Mouse (Mus musculus): ENCODE data around the gene Sycp2. TPM values are rescaled to one million over a fixed set of nuclear protein-coding genes. Genes with fewer than 3 reads are reported as not detected.
"Not testable (repeated sequence)": the region's sequence is repeated elsewhere in the genome, so short reads cannot be mapped to it uniquely, and the experiment has no call there.

The Sycp2 gene
- polyA plus RNA-seq, 1 experiment: not detected

DNA sequence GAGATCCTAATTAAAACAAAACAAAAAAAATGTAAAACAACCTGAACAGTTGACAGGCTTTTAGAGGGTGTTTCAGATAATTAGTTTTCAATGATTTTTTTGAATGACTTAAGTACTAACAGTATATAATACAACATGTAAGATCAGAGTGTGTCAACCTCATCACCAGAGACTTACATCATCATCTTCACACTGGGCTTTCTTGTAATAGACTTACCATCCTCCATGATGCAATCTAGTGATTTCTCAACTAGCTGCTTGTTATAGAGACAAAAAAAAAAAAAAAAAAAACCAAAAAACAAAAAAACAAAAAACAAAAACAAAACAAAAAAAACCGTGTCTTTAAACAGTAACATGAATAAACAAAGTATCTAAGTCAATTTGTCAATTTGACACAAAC, 1.5 kb upstream of the Sycp2 start:
- H3K27ac ChIP-seq (ENCODE audit: insufficient read depth, low read length): no peak overlapping the region
- DNase-seq (ENCODE audit: low read depth in 1 of 2, low spot score in 2 of 2): no peak
- 44% methylated on average over 1 of the region's 1 CpGs for WGBS

DNA sequence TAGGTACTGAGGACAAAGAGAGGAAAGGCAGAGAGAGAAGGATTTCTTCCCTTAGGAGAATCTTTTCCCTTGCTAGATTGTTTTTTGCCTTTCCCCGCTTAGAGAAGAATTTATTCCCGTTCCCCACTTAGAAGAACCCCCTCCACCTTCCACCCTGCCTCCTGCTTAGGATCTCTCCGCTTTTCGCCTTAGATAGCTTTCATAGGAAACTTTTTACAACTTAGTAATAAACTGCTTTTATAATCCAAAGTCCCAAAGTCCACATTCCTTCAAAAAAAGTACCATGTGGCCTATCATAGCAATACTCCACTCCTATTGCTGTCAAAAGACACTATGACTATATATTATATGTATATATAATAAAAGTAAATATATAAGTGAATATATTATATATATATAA, 64.9 kb downstream of the Sycp2 start:
- no peak for DNase-seq (ENCODE audit: low read depth in 1 of 2, low spot score in 2 of 2)
- no peaks in the 10 kb centered on the region for H3K36me3 ChIP-seq (ENCODE audit: control insufficient read depth, insufficient read depth, low read length)
- no peak overlapping the region for H3K27ac ChIP-seq (ENCODE audit: insufficient read depth, low read length)
- H3K4me3 ChIP-seq (ENCODE audit: extremely low read depth, insufficient read depth, insufficient read length): no peak overlapping the region
- WGBS: 70% methylated on average over 4 of the region's 4 CpGs
- H3K4me1 ChIP-seq (ENCODE audit: control insufficient read depth, insufficient read depth, insufficient read length): no peaks in the 10 kb centered on the region
- no peaks in the 10 kb centered on the region for H3K27me3 ChIP-seq (ENCODE audit: control insufficient read depth, insufficient read depth, low read length)
- TF ChIP-seq CTCF (IDR thresholded peaks at IDR 0.05; ENCODE audit: extremely low read depth, insufficient read depth, insufficient read length, insufficient replicate concordance): no peak
- TF ChIP-seq POLR2A (IDR thresholded peaks at IDR 0.05; ENCODE audit: low read depth, low read length): no peak

More for the DNA sequence above, 1.5 kb upstream of the Sycp2 start:
- H3K4me3 ChIP-seq (ENCODE audit: extremely low read depth, insufficient read depth, insufficient read length): no peak overlapping the region
- TF ChIP-seq CTCF (IDR thresholded peaks at IDR 0.05; ENCODE audit: extremely low read depth, insufficient read depth, insufficient read length, insufficient replicate concordance) (no peak), POLR2A (IDR thresholded peaks at IDR 0.05; ENCODE audit: low read depth, low read length) (no peak)
- H3K36me3 ChIP-seq (ENCODE audit: control insufficient read depth, insufficient read depth, low read length): no peaks in the 10 kb centered on the region
- no peaks in the 10 kb centered on the region for H3K4me1 ChIP-seq (ENCODE audit: control insufficient read depth, insufficient read depth, insufficient read length)
- no peaks in the 10 kb centered on the region for H3K27me3 ChIP-seq (ENCODE audit: control insufficient read depth, insufficient read depth, low read length)

DNA sequence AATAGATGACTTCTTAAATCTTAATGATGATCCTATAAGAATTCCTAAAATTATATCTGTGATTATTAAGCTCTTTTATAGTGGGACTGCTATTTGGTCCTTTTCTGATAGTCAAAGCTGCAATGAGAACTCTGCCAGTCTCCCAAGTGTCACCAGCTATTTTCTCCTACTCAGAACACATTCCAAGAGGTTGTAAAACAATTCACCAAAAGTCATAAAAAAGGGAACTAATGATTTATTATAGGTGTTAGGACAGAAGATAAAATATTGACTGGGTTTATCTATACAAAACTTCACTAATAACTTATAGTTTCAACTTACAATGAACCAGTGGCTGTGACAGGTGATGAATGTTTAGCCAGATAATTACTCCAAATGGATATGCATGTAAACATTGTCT, 65.4 kb downstream of the Sycp2 start:
- not testable (repeated sequence) for H3K4me1 ChIP-seq (ENCODE audit: control insufficient read depth, insufficient read depth, insufficient read length)

DNA sequence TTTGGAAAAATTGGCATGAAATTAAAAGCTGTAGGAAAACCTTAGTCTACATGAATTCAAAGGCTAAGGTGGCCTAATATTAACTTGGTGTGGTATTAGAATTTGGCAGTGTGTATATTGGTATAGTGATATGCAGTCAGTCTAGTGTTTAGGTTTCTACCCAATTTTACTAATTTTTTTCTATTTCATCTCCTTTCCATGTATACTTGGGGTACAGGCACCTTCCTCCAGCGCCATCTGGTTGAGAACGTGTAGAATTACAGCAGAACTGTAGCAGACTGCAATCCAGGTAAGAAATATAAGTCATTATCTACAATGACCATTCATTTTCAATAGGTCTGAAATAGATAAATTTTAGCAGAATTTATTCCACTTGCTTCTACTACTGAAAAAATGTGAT, 68.4 kb downstream of the Sycp2 start:
- Histone ChIP-seq H3K27me3 (ENCODE audit: control insufficient read depth, insufficient read depth, low read length) (no peaks in the 10 kb centered on the region), H3K4me1 (ENCODE audit: control insufficient read depth, insufficient read depth, insufficient read length) (no peaks in the 10 kb centered on the region), H3K27ac (ENCODE audit: insufficient read depth, low read length) (no peak overlapping the region), H3K36me3 (ENCODE audit: control insufficient read depth, insufficient read depth, low read length) (no peaks in the 10 kb centered on the region), H3K4me3 (ENCODE audit: extremely low read depth, insufficient read depth, insufficient read length) (no peak overlapping the region; the same call in 1 of the 2 replicates)
- DNase-seq (ENCODE audit: low read depth in 1 of 2, low spot score in 2 of 2): no peak
- WGBS: 4% methylated on average over 2 of the region's 2 CpGs
- TF ChIP-seq POLR2A (IDR thresholded peaks at IDR 0.05; ENCODE audit: low read depth, low read length) (no peak), CTCF (IDR thresholded peaks at IDR 0.05; ENCODE audit: extremely low read depth, insufficient read depth, insufficient read length, insufficient replicate concordance) (no peak)

More for the DNA sequence above, 65.4 kb downstream of the Sycp2 start:
- not testable (repeated sequence) for H3K27me3 ChIP-seq (ENCODE audit: control insufficient read depth, insufficient read depth, low read length); H3K27ac ChIP-seq (ENCODE audit: insufficient read depth, low read length); DNase-seq (ENCODE audit: low read depth in 1 of 2, low spot score in 2 of 2); H3K4me3 ChIP-seq (ENCODE audit: extremely low read depth, insufficient read depth, insufficient read length); H3K36me3 ChIP-seq (ENCODE audit: control insufficient read depth, insufficient read depth, low read length)

DNA sequence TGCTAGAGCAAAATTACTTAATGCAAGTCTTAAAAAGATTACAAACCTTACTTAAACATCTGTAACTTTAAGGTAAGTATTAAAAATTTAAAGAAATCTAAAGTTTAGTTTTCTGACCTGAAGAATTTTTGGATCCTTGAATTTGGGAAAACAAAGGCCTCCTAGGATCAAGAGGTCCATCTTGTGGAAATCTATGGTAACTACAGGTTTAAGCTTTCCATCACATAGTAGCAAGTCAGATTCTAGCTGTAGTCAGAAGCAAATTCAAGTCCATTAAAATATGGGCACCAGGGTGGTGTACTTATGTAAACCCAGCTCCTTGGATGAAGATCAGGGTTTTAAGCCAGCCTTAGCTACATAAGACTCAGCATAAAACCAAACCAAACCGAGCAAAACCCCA, 69.6 kb downstream of the Sycp2 start:
- 40% methylated on average over 1 of the region's 1 CpGs for WGBS
- no peaks in the 10 kb centered on the region for H3K36me3 ChIP-seq (ENCODE audit: control insufficient read depth, insufficient read depth, low read length)
- no peaks in the 10 kb centered on the region for H3K4me1 ChIP-seq (ENCODE audit: control insufficient read depth, insufficient read depth, insufficient read length)
- no peak overlapping the region for H3K4me3 ChIP-seq (ENCODE audit: extremely low read depth, insufficient read depth, insufficient read length)
- TF ChIP-seq CTCF (IDR thresholded peaks at IDR 0.05; ENCODE audit: extremely low read depth, insufficient read depth, insufficient read length, insufficient replicate concordance): no peak
- DNase-seq (ENCODE audit: low read depth in 1 of 2, low spot score in 2 of 2): no peak
- H3K27ac ChIP-seq (ENCODE audit: insufficient read depth, low read length): no peak overlapping the region
- no peaks in the 10 kb centered on the region for H3K27me3 ChIP-seq (ENCODE audit: control insufficient read depth, insufficient read depth, low read length)

DNA sequence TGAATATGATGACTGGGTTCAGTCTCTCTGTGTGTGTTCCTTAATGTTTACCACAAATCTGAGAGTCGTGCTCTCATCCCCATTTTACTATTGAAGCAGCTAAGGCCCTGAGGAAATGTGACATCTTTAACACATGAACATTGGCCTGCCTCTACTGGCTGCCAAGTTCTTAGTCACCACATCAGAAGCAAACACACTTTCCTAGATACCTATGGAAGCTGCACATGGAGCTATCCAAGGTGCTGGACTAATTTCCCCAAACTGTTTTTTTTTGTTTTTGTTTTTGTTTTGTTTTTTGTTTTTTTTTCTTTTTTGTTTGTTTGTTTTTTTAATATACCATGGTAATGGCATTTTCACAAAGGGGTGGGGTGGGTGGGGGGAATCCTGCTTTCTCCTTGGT, 77.5 kb downstream of the Sycp2 start:
- TF ChIP-seq CTCF (IDR thresholded peaks at IDR 0.05; ENCODE audit: extremely low read depth, insufficient read depth, insufficient read length, insufficient replicate concordance) (no peak), POLR2A (IDR thresholded peaks at IDR 0.05; ENCODE audit: low read depth, low read length) (no peak)
- DNase-seq (ENCODE audit: low read depth in 1 of 2, low spot score in 2 of 2): no peak
- Histone ChIP-seq H3K4me3 (ENCODE audit: extremely low read depth, insufficient read depth, insufficient read length) (no peak overlapping the region), H3K27ac (ENCODE audit: insufficient read depth, low read length) (no peak overlapping the region), H3K27me3 (ENCODE audit: control insufficient read depth, insufficient read depth, low read length) (no peaks in the 10 kb centered on the region), H3K4me1 (ENCODE audit: control insufficient read depth, insufficient read depth, insufficient read length) (no peaks in the 10 kb centered on the region), H3K36me3 (ENCODE audit: control insufficient read depth, insufficient read depth, low read length) (no peaks in the 10 kb centered on the region)
- 55% methylated on average over 1 of the region's 1 CpGs for WGBS

DNA sequence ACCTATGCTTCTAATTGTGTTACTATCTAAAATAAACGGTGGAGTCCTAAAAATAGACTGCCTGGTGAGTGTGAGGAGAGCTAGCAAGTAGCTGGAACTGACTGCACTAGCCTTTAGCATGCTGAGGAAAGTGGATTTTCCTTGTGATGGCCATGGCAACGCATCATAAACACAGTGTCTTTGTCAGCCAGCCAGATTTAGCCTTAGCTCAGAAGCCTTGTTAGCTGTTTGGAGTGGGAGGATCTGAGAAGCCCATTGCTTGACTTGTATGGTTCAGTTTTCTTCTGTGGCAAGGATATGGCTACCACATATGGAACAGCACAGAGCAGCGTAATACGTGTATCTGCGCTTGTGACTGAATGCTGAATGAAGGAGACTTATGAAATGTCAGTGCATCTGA, 77.9 kb downstream of the Sycp2 start:
- Histone ChIP-seq H3K27me3 (ENCODE audit: control insufficient read depth, insufficient read depth, low read length) (no peaks in the 10 kb centered on the region), H3K36me3 (ENCODE audit: control insufficient read depth, insufficient read depth, low read length) (no peaks in the 10 kb centered on the region), H3K4me3 (ENCODE audit: extremely low read depth, insufficient read depth, insufficient read length) (no peak overlapping the region), H3K4me1 (ENCODE audit: control insufficient read depth, insufficient read depth, insufficient read length) (no peaks in the 10 kb centered on the region), H3K27ac (ENCODE audit: insufficient read depth, low read length) (no peak overlapping the region)
- TF ChIP-seq POLR2A (IDR thresholded peaks at IDR 0.05; ENCODE audit: low read depth, low read length) (no peak), CTCF (IDR thresholded peaks at IDR 0.05; ENCODE audit: extremely low read depth, insufficient read depth, insufficient read length, insufficient replicate concordance) (no peak)
- DNase-seq (ENCODE audit: low read depth in 1 of 2, low spot score in 2 of 2): no peak
- WGBS: 79% methylated on average over 5 of the region's 5 CpGs
